Mouse (Mus musculus): ENCODE data around the gene Iglon5.

GRCm38 (mm10) chr7:43432891-43433290, 57.0 kb downstream of the Iglon5 start:
- TF ChIP-seq CTCF (IDR thresholded peaks at IDR 0.05; ENCODE audit: low read depth) (no peak), EP300 (IDR thresholded peaks at IDR 0.05; ENCODE audit: low read depth) (no peak)

Data from liver, postnatal 0 days (tissue).